Mouse (Mus musculus): ENCODE measurements at regions not wholly inside any gene's neighbourhood (a gene's known extent, or its start where the extent isn't known, plus 50 kb on each side); places are given as distances from the start of the nearest gene placed in this dataset.

GRCm38 (mm10) chr5:52048790-52049189 lies 141.5 kb downstream of the Dhx15 start:
- H3K4me1 ChIP-seq: peaks cover 6% of the 10 kb centered on the region; the same call in 1 of the 2 replicates
- no peak overlapping the region for H3K4me2 ChIP-seq
- 82% methylated on average over 1 of the region's 1 CpGs for WGBS
- no peaks in the 10 kb centered on the region for H3K36me3 ChIP-seq
- H3K27me3 ChIP-seq: no peaks in the 10 kb centered on the region
- ATAC-seq (ENCODE audit: borderline replicate concordance, extremely low read depth, low FRiP score, low TSS enrichment): no peak
- no peaks in the 10 kb centered on the region for H3K9me3 ChIP-seq
- H3K4me3 ChIP-seq: no peak overlapping the region
- no peak overlapping the region for H3K27ac ChIP-seq
- no peak overlapping the region for H3K9ac ChIP-seq

- H3K4me2 ChIP-seq: no peak overlapping the region
- peaks cover under 1% of the 10 kb centered on the region; the same call in 1 of the 2 replicates for H3K4me1 ChIP-seq
- no peaks in the 10 kb centered on the region for H3K36me3 ChIP-seq
- H3K9ac ChIP-seq: no peak overlapping the region
- H3K4me3 ChIP-seq: no peak overlapping the region
- H3K9me3 ChIP-seq: no peaks in the 10 kb centered on the region
- WGBS: 55% methylated on average over 3 of the region's 3 CpGs
- no peaks in the 10 kb centered on the region for H3K27me3 ChIP-seq
- H3K27ac ChIP-seq: no peak overlapping the region
- ATAC-seq (ENCODE audit: borderline replicate concordance, extremely low read depth, low FRiP score, low TSS enrichment): no peak
Measured at GRCm38 (mm10) chr5:52046704-52047103, 143.6 kb downstream of the Dhx15 start.

GRCm38 (mm10) chr5:52044101-52044500 lies 146.2 kb downstream of the Dhx15 start:
- Histone ChIP-seq H3K27ac (no peak overlapping the region), H3K4me3 (no peak overlapping the region), H3K36me3 (no peaks in the 10 kb centered on the region), H3K4me1 (0 out of 2 replicates have a peak, but pooled peaks cover 4% of the 10 kb centered on the region), H3K4me2 (no peak overlapping the region), H3K9me3 (no peaks in the 10 kb centered on the region), H3K27me3 (no peaks in the 10 kb centered on the region), H3K9ac (no peak overlapping the region)
- WGBS: 76% methylated on average over 3 of the region's 3 CpGs
- ATAC-seq (ENCODE audit: borderline replicate concordance, extremely low read depth, low FRiP score, low TSS enrichment): no peak

- no peaks in the 10 kb centered on the region for H3K36me3 ChIP-seq
- 0 out of 2 replicates have a peak, but pooled peaks cover 4% of the 10 kb centered on the region for H3K4me1 ChIP-seq
- no peaks in the 10 kb centered on the region for H3K9me3 ChIP-seq
- ATAC-seq (ENCODE audit: borderline replicate concordance, extremely low read depth, low FRiP score, low TSS enrichment): no peak
- H3K9ac ChIP-seq: no peak overlapping the region
- H3K27ac ChIP-seq: no peak overlapping the region
- 70% methylated on average over 3 of the region's 3 CpGs for whole genome bisulfite sequencing
- H3K27me3 ChIP-seq: no peaks in the 10 kb centered on the region
- H3K4me3 ChIP-seq: no peak overlapping the region
- H3K4me2 ChIP-seq: no peak overlapping the region
Measured at GRCm38 (mm10) chr5:52041447-52041846, 148.9 kb downstream of the Dhx15 start.

- Histone ChIP-seq H3K9ac (no peak overlapping the region), H3K4me2 (no peak overlapping the region), H3K27ac (no peak overlapping the region)
Measured at GRCm38 (mm10) chr5:52040427-52041312, 149.6 kb downstream of the Dhx15 start.

GRCm38 (mm10) chr5:52035339-52035738 lies 155.0 kb downstream of the Dhx15 start:
- H3K4me1 ChIP-seq: 0 out of 2 replicates have a peak, but pooled peaks cover under 1% of the 10 kb centered on the region
- H3K36me3 ChIP-seq: no peaks in the 10 kb centered on the region
- H3K4me2 ChIP-seq: no peak overlapping the region
- H3K27me3 ChIP-seq: no peaks in the 10 kb centered on the region
- H3K27ac ChIP-seq: no peak overlapping the region
- no peaks in the 10 kb centered on the region for H3K9me3 ChIP-seq
- no peak overlapping the region for H3K4me3 ChIP-seq
- no peak for ATAC-seq (ENCODE audit: borderline replicate concordance, extremely low read depth, low FRiP score, low TSS enrichment)
- 80% methylated on average over 6 of the region's 6 CpGs for WGBS
- H3K9ac ChIP-seq: no peak overlapping the region

More at GRCm38 (mm10) chr5:52040427-52041312, 149.6 kb downstream of the Dhx15 start:
- Histone ChIP-seq H3K4me1 (0 out of 2 replicates have a peak, but pooled peaks cover 4% of the 10 kb centered on the region), H3K27me3 (no peaks in the 10 kb centered on the region), H3K36me3 (no peaks in the 10 kb centered on the region), H3K4me3 (no peak overlapping the region), H3K9me3 (no peaks in the 10 kb centered on the region)
- ATAC-seq (ENCODE audit: borderline replicate concordance, extremely low read depth, low FRiP score, low TSS enrichment): no peak
- 52% methylated on average over 24 of the region's 24 CpGs for WGBS

- no peaks in the 10 kb centered on the region for H3K4me1 ChIP-seq
- no peaks in the 10 kb centered on the region for H3K9me3 ChIP-seq
- no peak overlapping the region for H3K9ac ChIP-seq
- no peak overlapping the region for H3K4me2 ChIP-seq
- no peak overlapping the region for H3K27ac ChIP-seq
- 78% methylated on average over 4 of the region's 4 CpGs for WGBS
- H3K27me3 ChIP-seq: no peaks in the 10 kb centered on the region
- ATAC-seq (ENCODE audit: borderline replicate concordance, extremely low read depth, low FRiP score, low TSS enrichment): no peak
- no peak overlapping the region for H3K4me3 ChIP-seq
- H3K36me3 ChIP-seq: no peaks in the 10 kb centered on the region
Measured at GRCm38 (mm10) chr5:52027478-52027877, 162.8 kb downstream of the Dhx15 start.

GRCm38 (mm10) chr5:52026148-52026547 lies 164.2 kb downstream of the Dhx15 start:
- H3K27me3 ChIP-seq: no peaks in the 10 kb centered on the region
- no peaks in the 10 kb centered on the region for H3K36me3 ChIP-seq
- H3K4me3 ChIP-seq: no peak overlapping the region
- no peak overlapping the region for H3K9ac ChIP-seq
- no peak overlapping the region for H3K4me2 ChIP-seq
- H3K27ac ChIP-seq: no peak overlapping the region
- 71% methylated on average over 3 of the region's 3 CpGs for whole genome bisulfite sequencing
- no peaks in the 10 kb centered on the region for H3K4me1 ChIP-seq
- no peak for ATAC-seq (ENCODE audit: borderline replicate concordance, extremely low read depth, low FRiP score, low TSS enrichment)
- no peaks in the 10 kb centered on the region for H3K9me3 ChIP-seq

- H3K36me3 ChIP-seq: no peaks in the 10 kb centered on the region
- H3K9me3 ChIP-seq: no peaks in the 10 kb centered on the region
- no peaks in the 10 kb centered on the region for H3K27me3 ChIP-seq
- no peak overlapping the region for H3K4me3 ChIP-seq
- peaks cover 12% of the 10 kb centered on the region for H3K4me1 ChIP-seq
- H3K9ac ChIP-seq: no peak overlapping the region
- WGBS: 59% methylated on average over 9 of the region's 9 CpGs
- ATAC-seq (ENCODE audit: borderline replicate concordance, extremely low read depth, low FRiP score, low TSS enrichment): no peak
- no peak overlapping the region for H3K4me2 ChIP-seq
- H3K27ac ChIP-seq: no peak overlapping the region
Measured at GRCm38 (mm10) chr5:52023212-52023611, 167.1 kb downstream of the Dhx15 start.

- no peaks in the 10 kb centered on the region for H3K27me3 ChIP-seq
- H3K9me3 ChIP-seq: no peaks in the 10 kb centered on the region
- H3K4me1 ChIP-seq: peaks cover 18% of the 10 kb centered on the region
- H3K4me3 ChIP-seq: no peak overlapping the region
- WGBS: 61% methylated on average over 3 of the region's 3 CpGs
- H3K4me2 ChIP-seq: no peak overlapping the region
- no peaks in the 10 kb centered on the region for H3K36me3 ChIP-seq
- no peak overlapping the region for H3K9ac ChIP-seq
- no peak overlapping the region for H3K27ac ChIP-seq
- no peak for ATAC-seq (ENCODE audit: borderline replicate concordance, extremely low read depth, low FRiP score, low TSS enrichment)
Measured at GRCm38 (mm10) chr5:52016992-52017391, 173.3 kb downstream of the Dhx15 start.

GRCm38 (mm10) chr5:52015786-52016185 lies 174.5 kb downstream of the Dhx15 start:
- Histone ChIP-seq H3K27ac (no peak overlapping the region), H3K9ac (no peak overlapping the region), H3K4me3 (no peak overlapping the region), H3K4me1 (peaks cover 17% of the 10 kb centered on the region), H3K9me3 (no peaks in the 10 kb centered on the region), H3K27me3 (no peaks in the 10 kb centered on the region), H3K36me3 (no peaks in the 10 kb centered on the region), H3K4me2 (no peak overlapping the region)
- 30% methylated on average over 6 of the region's 6 CpGs for WGBS
- ATAC-seq (ENCODE audit: borderline replicate concordance, extremely low read depth, low FRiP score, low TSS enrichment): no peak

GRCm38 (mm10) chr5:52010426-52010825 lies 179.9 kb downstream of the Dhx15 start:
- peaks cover under 1% of the 10 kb centered on the region; the same call in 1 of the 2 replicates for H3K4me1 ChIP-seq
- H3K27me3 ChIP-seq: no peaks in the 10 kb centered on the region
- no peak overlapping the region for H3K4me2 ChIP-seq
- ATAC-seq (ENCODE audit: borderline replicate concordance, extremely low read depth, low FRiP score, low TSS enrichment): no peak
- no peak overlapping the region for H3K9ac ChIP-seq
- 75% methylated on average over 7 of the region's 7 CpGs for WGBS
- H3K9me3 ChIP-seq: no peaks in the 10 kb centered on the region
- no peaks in the 10 kb centered on the region for H3K36me3 ChIP-seq
- H3K27ac ChIP-seq: no peak overlapping the region
- no peak overlapping the region for H3K4me3 ChIP-seq

All from lung, embryonic 15.5 days (tissue).